Mouse (Mus musculus) liver, embryonic 13.5 days (tissue): ENCODE results near the gene Auts2. TPM values are rescaled to one million over a fixed set of nuclear protein-coding genes. Genes with fewer than 3 reads are reported as not detected.
A peak's percentile ranks its signal among the peaks of the same experiment; 100 is the strongest.

Experiments used
- ATAC-seq: fragments of 200-750 bp; cut with Nextera tagmentation; 2 replicates; pipeline ENCODE4 v1.8.0; 2017; ENCODE audit warnings: low read depth, mild to moderate bottlenecking, moderate number of reproducible peaks, moderate library complexity
- DNase-seq: peaks from one replicate; pipeline ENCODE4 v3.0.0; 2022
- H3K27ac ChIP-seq: fragments of 300-500 bp; sonication (generic); 2 replicates; pipeline ENCODE4 v1.5.1; 2015; ENCODE audit warnings: moderate library complexity, mild to moderate bottlenecking, inconsistent platforms
- H3K27me3 ChIP-seq: fragments of 300-500 bp; sonication (generic); 2 replicates; pipeline ENCODE4 v1.6.1; 2015; ENCODE audit warnings: mild to moderate bottlenecking, inconsistent platforms
- H3K36me3 ChIP-seq: fragments of 300-500 bp; sonication (generic); 2 replicates; pipeline ENCODE4 v1.6.1; 2015; ENCODE audit warnings: mild to moderate bottlenecking, inconsistent platforms
- H3K4me1 ChIP-seq: fragments of 300-500 bp; sonication (generic); replicated peaks from 2 replicates; pipeline ENCODE4 v1.6.1; 2015; ENCODE audit warnings: inconsistent platforms
- H3K4me2 ChIP-seq: fragments of 300-500 bp; sonication (generic); 2 replicates; pipeline ENCODE4 v1.6.1; 2015; ENCODE audit warnings: inconsistent platforms, mild to moderate bottlenecking, moderate library complexity
- H3K4me3 ChIP-seq: fragments of 300-500 bp; sonication (generic); replicated peaks from 2 replicates; pipeline ENCODE4 v1.5.1; 2015; ENCODE audit warnings: mild to moderate bottlenecking, inconsistent platforms
- H3K9ac ChIP-seq: fragments of 300-500 bp; sonication (generic); 2 replicates; pipeline ENCODE4 v1.6.1; 2015; ENCODE audit warnings: mild to moderate bottlenecking, inconsistent platforms
- H3K9me3 ChIP-seq: fragments of 300-500 bp; sonication (generic); replicated peaks from 2 replicates; pipeline ENCODE4 v1.6.1; 2016; ENCODE audit warnings: inconsistent platforms
- WGBS: fragments of 180-500 bp; shearing (Covaris S2); methylation state at CpG from one replicate; pipeline ENCODE4 v1.1.7; 2015; ENCODE audit not compliant: insufficient replicate concordance; 5-methylcytosine and 5-hydroxymethylcytosine counted together
- polyA plus RNA-seq: library from polyadenylated mRNA; unstranded; fragments of >200 nt; fragmentation: Nextera tagmentation; extraction: Ambion mirVana; gene quantifications from 2 replicates; pipeline ENCODE4 v1.2.1, GENCODE M21; 2015

The Auts2 gene
- polyA plus RNA-seq, 1 experiment from 2014 or later: 1.5 TPM

DNA sequence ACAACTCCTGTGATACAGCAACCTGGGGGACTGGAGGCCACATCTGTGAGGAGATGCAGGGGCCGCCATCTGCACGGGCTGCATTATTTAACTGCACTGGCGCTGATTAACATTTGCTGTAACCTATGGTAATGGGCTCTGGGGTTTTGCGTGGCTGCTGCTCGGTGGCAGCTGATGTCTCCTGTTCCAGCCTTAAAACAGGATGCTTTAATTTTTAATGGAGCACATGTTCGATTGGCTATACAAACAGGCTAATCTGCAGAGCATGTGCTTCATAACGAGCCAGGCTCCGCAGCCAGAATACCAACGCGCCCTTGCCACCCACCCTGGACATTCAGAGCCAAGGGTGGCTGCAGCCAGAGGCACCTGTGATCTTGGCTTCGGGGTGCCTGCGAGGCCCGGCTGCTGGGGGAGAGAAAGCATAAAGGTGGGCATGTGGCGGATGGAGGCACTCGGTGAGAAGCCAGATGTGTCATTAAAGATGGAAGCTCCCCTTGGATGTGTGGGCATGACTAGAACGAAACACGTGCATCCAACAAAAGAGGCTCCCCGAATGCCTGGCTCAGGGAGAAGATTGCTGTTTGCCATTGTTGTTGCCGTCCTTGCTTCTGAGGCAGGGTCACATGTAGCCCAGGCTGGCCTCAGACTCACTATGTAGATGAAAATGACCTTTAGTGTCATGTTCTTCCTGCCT is 884.2 kb downstream of the Auts2 start:
- no peak for DNase-seq
- H3K9ac ChIP-seq: no peak overlapping the region
- 78% methylated on average over 19 of the region's 19 CpGs for WGBS
- no peaks in the 10 kb centered on the region for H3K36me3 ChIP-seq
- no peak overlapping the region for H3K27ac ChIP-seq
- ATAC-seq: no peak
- H3K27me3 ChIP-seq: no peaks in the 10 kb centered on the region
- no peak overlapping the region for H3K4me2 ChIP-seq
- H3K4me3 ChIP-seq: no peak overlapping the region
- no peaks in the 10 kb centered on the region for H3K9me3 ChIP-seq
- no peaks in the 10 kb centered on the region for H3K4me1 ChIP-seq

- WGBS: 78% methylated on average over 7 of the region's 7 CpGs
- Histone ChIP-seq H3K4me3 (no peak overlapping the region), H3K27me3 (no peaks in the 10 kb centered on the region), H3K36me3 (no peaks in the 10 kb centered on the region), H3K4me1 (peaks cover 7% of the 10 kb centered on the region), H3K27ac (no peak overlapping the region), H3K9me3 (no peaks in the 10 kb centered on the region), H3K9ac (no peak overlapping the region), H3K4me2 (no peak overlapping the region)
- ATAC-seq (no peak), DNase-seq (no peak)
Observed at GRCm38 (mm10) chr5:131654206-131654605, 888.9 kb downstream of the Auts2 start.

- DNase-seq (no peak), ATAC-seq (peak; percentile 58; the same call in 1 of the 2 replicates)
- peak overlapping the region; percentile 5; the same call in 1 of the 2 replicates for H3K27ac ChIP-seq
- H3K27me3 ChIP-seq: no peaks in the 10 kb centered on the region
- H3K4me3 ChIP-seq: no peak overlapping the region
- no peaks in the 10 kb centered on the region for H3K36me3 ChIP-seq
- 34% methylated on average over 11 of the region's 11 CpGs for WGBS
- no peaks in the 10 kb centered on the region for H3K9me3 ChIP-seq
- H3K9ac ChIP-seq: no peak overlapping the region
- peaks cover 7% of the 10 kb centered on the region for H3K4me1 ChIP-seq
- H3K4me2 ChIP-seq: no peak overlapping the region
Observed at GRCm38 (mm10) chr5:131650381-131650891, 892.7 kb downstream of the Auts2 start.

- no peaks in the 10 kb centered on the region for H3K9me3 ChIP-seq
- H3K9ac ChIP-seq: no peak overlapping the region
- no peak overlapping the region for H3K4me2 ChIP-seq
- H3K4me3 ChIP-seq: no peak overlapping the region
- H3K36me3 ChIP-seq: no peaks in the 10 kb centered on the region
- DNase-seq (no peak), ATAC-seq (peak; percentile 54)
- H3K27ac ChIP-seq: no peak overlapping the region; the same call in 1 of the 2 replicates
- WGBS: 27% methylated on average over 4 of the region's 4 CpGs
- peaks cover 7% of the 10 kb centered on the region for H3K4me1 ChIP-seq
- no peaks in the 10 kb centered on the region for H3K27me3 ChIP-seq
Observed at GRCm38 (mm10) chr5:131647683-131648119, 895.4 kb downstream of the Auts2 start.

GRCm38 (mm10) chr5:131647104-131647682 is 896.0 kb downstream of the Auts2 start:
- WGBS: 47% methylated on average over 4 of the region's 4 CpGs
- Histone ChIP-seq H3K27me3 (no peaks in the 10 kb centered on the region), H3K4me1 (peaks cover 7% of the 10 kb centered on the region), H3K9ac (no peak overlapping the region), H3K36me3 (no peaks in the 10 kb centered on the region), H3K27ac (no peak overlapping the region; the same call in 1 of the 2 replicates), H3K9me3 (no peaks in the 10 kb centered on the region), H3K4me2 (no peak overlapping the region), H3K4me3 (no peak overlapping the region)
- ATAC-seq (peak; percentile 48; the same call in 1 of the 2 replicates), DNase-seq (no peak)

GRCm38 (mm10) chr5:131646192-131646775 is 896.9 kb downstream of the Auts2 start:
- WGBS: 75% methylated on average over 10 of the region's 10 CpGs
- Histone ChIP-seq H3K27me3 (no peaks in the 10 kb centered on the region), H3K36me3 (no peaks in the 10 kb centered on the region), H3K4me3 (no peak overlapping the region), H3K4me1 (peaks cover 7% of the 10 kb centered on the region), H3K9me3 (no peaks in the 10 kb centered on the region), H3K4me2 (no peak overlapping the region), H3K27ac (no peak overlapping the region), H3K9ac (no peak overlapping the region)
- DNase-seq: no peak
- ATAC-seq: no peak

DNA sequence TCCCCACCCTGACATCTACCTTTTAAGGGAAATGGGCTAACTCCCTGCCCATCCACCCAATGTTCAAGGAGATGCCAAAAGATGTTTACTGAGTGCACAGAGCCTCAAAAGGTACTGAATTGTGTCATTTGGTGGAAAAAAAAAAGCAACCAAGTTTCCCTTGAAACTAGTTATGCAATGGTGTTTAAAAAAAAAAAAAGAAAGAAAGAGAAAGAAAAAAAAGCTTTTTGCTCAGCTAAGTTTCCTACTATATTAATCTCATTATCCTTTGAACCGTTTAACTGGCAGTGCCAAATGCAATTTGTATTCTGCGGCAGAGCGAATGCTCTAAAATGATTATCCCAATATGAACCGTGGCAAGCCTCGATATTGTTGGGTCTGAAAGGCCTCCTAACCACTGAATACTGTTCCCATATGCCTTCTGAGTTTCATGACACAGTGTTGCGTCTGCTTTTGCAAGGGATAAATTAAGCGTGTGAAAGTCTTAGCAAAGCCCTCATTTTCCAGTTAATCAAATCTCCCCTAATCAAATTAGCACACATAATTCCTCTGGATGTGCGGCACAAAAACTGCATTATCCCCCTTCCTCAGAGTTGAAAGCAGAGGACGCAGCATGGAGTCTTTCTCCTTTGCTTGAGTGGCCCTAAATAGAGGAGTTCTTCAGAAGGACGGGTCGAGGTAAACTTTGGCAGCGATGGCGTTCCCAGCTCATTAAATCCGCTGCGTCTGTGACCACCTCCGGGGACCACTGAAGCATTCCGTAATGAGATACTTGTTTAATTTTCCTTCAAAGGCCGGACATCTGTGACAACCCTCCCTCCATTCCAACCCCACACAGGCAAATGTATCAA is 897.6 kb downstream of the Auts2 start:
- ATAC-seq: no peak
- Histone ChIP-seq H3K27ac (no peak overlapping the region), H3K4me1 (peaks cover 3% of the 10 kb centered on the region), H3K9ac (no peak overlapping the region), H3K4me2 (no peak overlapping the region), H3K4me3 (no peak overlapping the region), H3K27me3 (no peaks in the 10 kb centered on the region), H3K9me3 (no peaks in the 10 kb centered on the region), H3K36me3 (no peaks in the 10 kb centered on the region)
- no peak for DNase-seq
- 81% methylated on average over 18 of the region's 18 CpGs for WGBS

GRCm38 (mm10) chr5:131644331-131644730 is 898.8 kb downstream of the Auts2 start:
- WGBS: 73% methylated on average over 6 of the region's 6 CpGs
- H3K4me3 ChIP-seq: no peak overlapping the region
- no peak for DNase-seq
- H3K27me3 ChIP-seq: no peaks in the 10 kb centered on the region
- H3K4me2 ChIP-seq: no peak overlapping the region
- no peaks in the 10 kb centered on the region for H3K4me1 ChIP-seq
- no peaks in the 10 kb centered on the region for H3K9me3 ChIP-seq
- no peak for ATAC-seq
- no peak overlapping the region for H3K27ac ChIP-seq
- no peaks in the 10 kb centered on the region for H3K36me3 ChIP-seq
- no peak overlapping the region for H3K9ac ChIP-seq

GRCm38 (mm10) chr5:131643176-131644174 is 899.7 kb downstream of the Auts2 start:
- no peak overlapping the region for H3K4me3 ChIP-seq
- no peaks in the 10 kb centered on the region for H3K9me3 ChIP-seq
- no peaks in the 10 kb centered on the region for H3K4me1 ChIP-seq
- no peak overlapping the region for H3K9ac ChIP-seq
- ATAC-seq: no peak
- WGBS: 71% methylated on average over 23 of the region's 23 CpGs
- no peak overlapping the region for H3K27ac ChIP-seq
- no peak overlapping the region for H3K4me2 ChIP-seq
- no peak for DNase-seq
- H3K36me3 ChIP-seq: no peaks in the 10 kb centered on the region
- no peaks in the 10 kb centered on the region for H3K27me3 ChIP-seq

DNA sequence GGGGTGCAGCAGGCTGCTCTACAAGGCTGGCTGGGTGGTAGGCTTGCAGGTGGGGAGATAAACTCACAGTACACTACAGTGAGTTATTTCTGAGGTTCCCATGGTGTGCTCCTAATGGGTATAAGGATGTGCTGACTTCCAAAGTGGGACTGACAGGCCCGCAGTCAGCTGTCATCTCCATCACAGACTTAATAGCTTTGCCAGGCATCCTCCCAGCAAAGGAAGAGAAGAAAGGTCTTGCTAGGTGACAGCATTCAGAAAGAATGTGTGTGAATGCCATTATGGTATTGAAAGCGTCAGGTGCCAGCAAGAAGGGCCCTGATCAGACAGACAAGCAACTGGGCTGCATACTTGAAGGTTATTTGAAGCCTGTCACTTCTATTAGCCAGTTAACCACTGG is 900.4 kb downstream of the Auts2 start:
- H3K9ac ChIP-seq: no peak overlapping the region
- DNase-seq (no peak), ATAC-seq (no peak)
- H3K27me3 ChIP-seq: no peaks in the 10 kb centered on the region
- no peaks in the 10 kb centered on the region for H3K9me3 ChIP-seq
- H3K4me2 ChIP-seq: no peak overlapping the region
- H3K4me3 ChIP-seq: no peak overlapping the region
- no peaks in the 10 kb centered on the region for H3K4me1 ChIP-seq
- H3K27ac ChIP-seq: no peak overlapping the region
- WGBS: 47% methylated on average over 2 of the region's 2 CpGs
- no peaks in the 10 kb centered on the region for H3K36me3 ChIP-seq
